Mouse (Mus musculus): Measurements from ENCODE around the gene Ptprm.

Ptprm gene

DNA sequence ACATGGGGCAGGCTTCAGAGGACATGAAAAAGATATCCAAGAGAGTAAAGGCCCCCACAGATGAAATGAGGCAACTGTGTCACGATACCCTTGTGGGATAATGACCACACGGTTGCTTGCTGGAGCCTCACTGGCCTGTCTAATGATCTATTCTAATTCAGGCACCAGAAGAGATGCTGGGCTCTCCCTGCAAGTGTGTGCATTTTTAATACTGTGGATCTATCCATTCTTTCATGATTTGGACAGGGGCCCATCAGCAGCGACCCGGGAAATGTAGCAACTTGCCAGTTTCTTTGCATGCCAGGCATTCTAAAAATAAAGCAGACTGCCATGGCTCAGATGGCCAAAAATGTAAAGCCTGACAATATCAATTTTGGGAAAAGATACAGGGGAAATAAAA, 280.7 kb downstream of the Ptprm start:
- in situ Hi-C loops (cut with MseI, MboI): no loop called here

DNA sequence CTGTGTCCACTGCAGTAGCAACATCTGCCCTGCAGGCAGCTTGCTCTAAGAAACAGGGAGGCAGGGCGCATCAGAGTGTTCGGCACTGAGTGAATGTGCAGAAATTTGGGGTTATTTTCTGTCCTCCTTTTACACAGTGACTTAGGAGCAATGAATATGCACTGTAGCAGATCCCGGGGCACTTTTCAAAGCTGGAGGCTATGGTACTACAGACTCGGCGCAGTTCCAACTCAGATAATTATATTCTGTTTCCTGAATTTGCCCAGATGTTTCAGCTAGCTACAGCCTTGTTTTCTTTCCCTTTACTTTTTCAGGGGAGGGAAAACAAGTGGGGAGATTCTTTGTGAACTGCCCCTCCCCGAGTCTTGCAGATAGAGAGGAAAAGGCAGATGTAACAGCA, 281.1 kb downstream of the Ptprm start:
- in situ Hi-C loops (cut with MseI, MboI): no loop called here

GRCm38 (mm10) chr17:67071231-67072009, 282.8 kb downstream of the Ptprm start:
- in situ Hi-C loops (cut with MseI, MboI): no loop called here

DNA sequence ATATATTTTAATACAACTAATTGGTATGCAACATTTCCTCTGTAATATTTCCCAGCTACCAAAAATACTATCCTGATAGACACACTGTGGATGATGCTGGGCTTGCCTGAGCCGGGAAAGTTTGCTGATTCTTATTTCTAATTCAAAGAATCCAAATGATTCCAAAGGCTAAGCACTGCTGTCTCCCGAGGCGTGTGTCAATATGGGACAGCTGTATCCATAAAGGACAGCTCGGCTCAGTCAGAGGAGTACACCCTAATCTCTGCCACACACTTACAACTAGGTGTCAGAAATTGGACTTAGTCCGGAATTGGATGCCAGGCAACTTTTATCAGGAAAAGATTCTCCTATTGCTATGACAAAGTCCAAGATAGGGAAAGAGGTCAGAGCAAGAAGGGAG, 290.6 kb downstream of the Ptprm start:
- in situ Hi-C loops (cut with MseI, MboI): no loop called here

- in situ Hi-C loops (cut with MseI, MboI): no loop called here
Measured at GRCm38 (mm10) chr17:67055681-67056080, 298.6 kb downstream of the Ptprm start.

DNA sequence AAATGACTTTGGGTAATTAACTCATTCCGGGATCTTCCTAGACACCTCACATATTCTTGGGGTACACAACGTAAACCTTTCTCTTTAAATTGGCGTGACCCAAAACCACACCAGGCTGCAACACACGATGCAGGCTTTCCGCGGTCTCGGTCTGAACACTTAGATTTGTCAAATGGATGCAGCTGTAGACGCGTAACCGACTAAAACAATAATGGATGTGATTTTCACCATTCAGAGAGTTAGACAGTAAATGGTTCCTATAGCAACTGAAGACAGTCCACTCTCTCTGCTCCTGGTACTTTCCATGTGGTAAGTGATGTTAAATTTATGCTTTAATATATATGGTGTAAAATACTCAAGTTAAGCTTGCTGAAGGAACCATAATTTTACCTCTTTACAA, 300.1 kb downstream of the Ptprm start:
- in situ Hi-C loops (cut with MseI, MboI): no loop called here

- in situ Hi-C loops (cut with MseI, MboI): no loop called here
Measured at GRCm38 (mm10) chr17:67052624-67053314, 301.5 kb downstream of the Ptprm start.

GRCm38 (mm10) chr17:67047697-67048096, 306.6 kb downstream of the Ptprm start:
- in situ Hi-C loops (cut with MseI, MboI): no loop called here

DNA sequence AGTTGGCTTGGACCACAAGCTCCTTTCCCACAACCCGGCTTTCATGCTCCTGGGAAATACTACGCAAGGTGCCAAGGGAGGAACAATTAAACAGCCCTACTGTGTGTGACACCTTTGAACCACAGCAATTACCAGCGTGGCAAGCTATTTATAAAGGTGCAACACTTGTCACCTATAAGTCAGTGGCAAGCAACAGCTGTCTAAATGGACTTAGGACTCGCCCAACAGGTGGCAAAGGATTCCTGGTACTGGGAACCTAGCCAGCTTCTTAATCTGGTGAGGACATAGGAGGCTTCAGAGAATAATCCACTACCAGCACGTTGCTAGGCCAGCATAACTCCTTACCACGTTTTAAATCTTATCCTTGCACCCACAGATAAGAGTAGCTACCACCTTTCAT, 315.7 kb downstream of the Ptprm start:
- in situ Hi-C loops (cut with MseI, MboI): no loop called here

GRCm38 (mm10) chr17:67033547-67033946, 320.7 kb downstream of the Ptprm start:
- in situ Hi-C loops (cut with MseI, MboI): no loop called here

- in situ Hi-C loops (cut with MseI, MboI): no loop called here
Measured at GRCm38 (mm10) chr17:67032021-67032420, 322.2 kb downstream of the Ptprm start.

DNA sequence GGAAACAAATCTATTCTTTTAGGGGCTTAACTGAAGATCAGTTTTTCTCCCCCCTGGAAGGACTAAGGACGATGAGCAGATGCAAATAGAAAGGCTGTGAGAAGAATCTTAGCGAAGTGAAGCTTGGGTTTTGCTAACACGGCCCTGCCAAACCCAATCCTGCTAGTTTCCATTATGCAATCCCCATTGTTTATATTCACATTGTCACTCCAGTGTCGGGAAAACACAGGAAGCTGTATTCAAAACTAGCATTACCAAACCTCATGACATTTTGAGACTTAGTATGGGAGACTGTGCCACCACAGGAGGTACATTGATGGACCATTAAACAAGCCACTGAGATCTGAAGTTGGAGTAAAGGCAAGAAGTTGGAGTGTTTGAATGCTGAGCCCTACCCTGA, 322.9 kb downstream of the Ptprm start:
- in situ Hi-C loops (cut with MseI, MboI): no loop called here

GRCm38 (mm10) chr17:67027274-67027673, 327.0 kb downstream of the Ptprm start:
- in situ Hi-C loops (cut with MseI, MboI): no loop called here

DNA sequence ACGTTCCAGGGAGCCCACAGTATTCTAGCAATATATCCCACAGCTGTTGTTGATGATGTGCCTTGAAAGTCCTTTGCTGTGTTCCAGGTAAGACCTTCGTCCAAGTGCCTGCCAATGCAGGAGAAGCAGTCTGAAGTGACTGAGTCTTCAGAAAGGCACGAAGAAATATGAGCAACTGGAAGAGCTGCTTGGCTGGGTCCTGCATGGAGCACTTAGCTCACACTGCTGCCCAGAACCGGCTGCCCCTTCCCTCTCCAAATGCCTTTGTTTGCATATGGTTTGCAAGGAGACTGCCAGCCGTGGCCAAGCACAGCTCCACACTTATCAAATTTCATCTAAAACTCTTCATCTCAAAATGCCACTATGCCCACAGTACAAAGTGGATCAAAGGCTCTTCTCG, 337.8 kb downstream of the Ptprm start:
- in situ Hi-C loops (cut with MseI, MboI): no loop called here

DNA sequence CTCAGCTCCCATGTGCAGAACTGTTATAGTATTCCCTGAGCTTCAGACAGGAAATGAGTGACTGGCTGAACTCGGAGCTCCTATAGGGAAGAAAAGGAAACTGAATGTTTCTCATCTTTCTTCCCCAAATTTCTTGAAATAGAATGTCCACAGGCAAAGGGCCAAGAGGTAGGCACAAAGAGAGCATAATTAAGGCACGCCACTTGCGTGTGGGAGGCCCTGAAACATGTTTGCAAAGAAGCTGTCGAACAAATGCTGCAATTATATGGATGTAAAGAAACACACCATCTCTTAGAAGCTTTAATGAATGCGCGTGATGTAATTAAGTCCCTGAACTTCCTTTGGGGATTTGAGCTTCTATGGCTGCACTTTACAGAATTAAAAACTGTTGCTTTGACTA, 341.0 kb downstream of the Ptprm start:
- in situ Hi-C loops (cut with MseI, MboI): no loop called here

DNA sequence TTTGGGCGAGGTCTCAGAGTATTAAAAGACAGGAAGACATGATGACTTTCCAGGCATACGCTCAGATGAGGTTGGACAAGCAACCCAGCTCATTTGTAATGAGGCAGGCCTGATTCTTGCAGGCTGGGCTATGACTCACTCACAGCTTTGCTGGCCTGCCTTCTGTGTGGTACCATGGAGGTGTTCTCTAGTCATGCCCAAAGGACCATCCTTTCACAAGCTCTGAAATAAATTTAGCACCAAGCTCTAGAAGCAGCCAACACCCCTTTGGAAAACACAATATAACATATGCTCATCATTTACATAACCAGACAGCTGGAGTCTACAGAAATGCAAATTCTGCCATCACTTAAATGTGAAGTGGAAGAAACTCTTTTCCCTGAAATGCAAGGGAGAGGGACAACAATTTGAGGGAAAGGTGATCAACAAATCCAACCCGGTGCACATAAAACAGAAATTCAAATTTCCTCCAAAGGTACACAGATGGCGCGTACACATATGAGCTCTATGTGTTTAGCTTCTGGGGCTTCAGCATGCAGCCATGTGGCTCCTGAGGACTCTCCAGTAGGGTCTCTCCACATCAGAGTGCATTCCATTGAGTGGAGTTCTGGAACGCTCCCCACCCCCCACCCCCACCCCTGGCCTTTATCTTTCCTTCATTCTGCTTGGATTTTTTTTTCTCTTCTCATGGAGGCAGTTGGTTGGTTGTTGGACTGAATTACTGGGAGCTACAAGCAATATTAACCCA, 342.2 kb downstream of the Ptprm start:
- in situ Hi-C loops (cut with MseI, MboI): no loop called here

GRCm38 (mm10) chr17:67010136-67010535, 344.1 kb downstream of the Ptprm start:
- in situ Hi-C loops (cut with MseI, MboI): no loop called here

DNA sequence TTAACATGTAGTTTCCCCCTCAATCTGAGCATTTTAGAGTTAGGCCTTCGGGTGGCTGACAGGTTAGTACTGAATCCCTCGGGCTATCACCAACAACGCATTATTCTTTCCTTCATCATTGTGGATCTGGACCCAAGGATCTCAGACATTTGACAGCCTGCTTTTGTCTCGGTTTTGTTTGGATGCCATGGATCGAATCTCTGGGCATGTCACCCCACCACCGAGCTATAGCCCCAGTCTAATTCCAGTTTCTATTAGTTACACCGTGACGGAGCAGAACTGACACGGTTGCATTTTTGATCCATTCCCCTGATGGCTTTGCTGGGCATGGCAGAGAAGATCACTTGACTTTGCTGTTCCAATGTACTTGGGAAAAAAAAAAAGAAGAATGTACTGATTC, 346.1 kb downstream of the Ptprm start:
- in situ Hi-C loops (cut with MseI, MboI): no loop called here

DNA sequence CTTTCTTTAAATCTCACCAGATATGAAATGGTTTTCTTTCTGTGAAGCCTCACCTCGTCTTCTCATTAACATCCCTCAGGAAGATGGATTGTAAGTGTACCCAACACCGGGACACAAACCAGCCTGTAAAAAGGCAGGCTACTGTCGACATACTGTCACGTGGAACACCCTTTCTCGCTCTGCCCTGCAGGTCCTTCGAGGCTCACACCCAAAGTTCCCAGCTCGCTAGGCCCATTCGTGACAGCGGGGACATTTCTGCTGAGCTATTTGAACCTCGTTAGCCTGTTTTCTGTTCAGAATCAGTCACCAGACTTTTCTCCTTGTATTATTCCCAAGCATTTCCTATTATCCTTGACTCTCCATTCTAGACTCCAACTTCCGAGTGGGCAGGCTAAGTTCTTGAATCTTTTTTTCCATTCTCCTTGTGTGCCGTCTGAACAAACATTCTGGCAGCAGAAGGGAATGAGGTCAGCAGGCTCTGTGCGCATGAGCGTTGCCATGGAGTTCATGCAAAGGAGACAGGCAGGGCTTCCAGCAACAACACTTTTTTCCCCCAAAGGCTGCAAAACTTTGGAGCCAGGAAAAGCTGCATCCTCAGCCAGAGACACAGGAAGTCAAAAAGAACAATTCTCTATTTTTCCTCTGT, 347.4 kb downstream of the Ptprm start:
- in situ Hi-C loops (cut with MseI, MboI): no loop called here

DNA sequence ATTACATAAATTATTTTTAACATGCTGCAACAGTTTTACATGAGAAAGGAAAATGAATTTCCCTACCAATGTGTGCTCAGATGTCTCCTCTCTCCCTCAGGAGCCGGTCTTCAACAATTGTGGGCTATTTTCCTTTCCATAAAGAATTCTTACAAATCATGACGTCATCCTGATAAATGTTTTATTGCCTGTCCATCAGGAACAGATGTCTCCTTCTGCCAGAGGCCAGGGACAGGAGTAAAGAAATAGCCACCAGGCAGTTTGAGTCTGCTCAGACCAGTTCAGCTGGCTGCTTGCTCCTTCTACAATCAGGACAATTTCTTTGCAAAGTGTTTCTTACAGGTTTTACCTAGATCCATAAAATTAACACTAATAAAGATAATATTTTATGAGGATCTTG, 357.4 kb downstream of the Ptprm start:
- in situ Hi-C loops (cut with MseI, MboI): no loop called here

DNA sequence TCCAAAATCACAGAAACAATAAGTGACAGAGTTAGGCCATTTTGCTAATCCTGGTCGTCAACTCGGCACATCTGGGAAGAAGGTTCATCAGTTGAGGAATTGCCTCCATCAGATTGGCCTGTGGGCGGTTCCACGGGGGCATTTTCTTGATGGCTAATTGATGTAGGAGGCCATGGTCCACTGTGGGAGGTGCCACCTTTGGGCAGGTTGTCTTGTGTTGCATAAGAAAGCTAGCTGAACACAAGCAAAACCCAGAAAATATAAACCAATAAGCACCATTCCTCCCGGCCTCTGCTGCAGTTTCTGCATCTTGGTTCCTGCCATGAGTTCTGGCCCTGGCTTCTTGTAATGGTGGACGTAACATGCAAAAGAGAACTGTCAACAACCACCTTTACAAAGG, 358.2 kb downstream of the Ptprm start:
- in situ Hi-C loops (cut with MseI, MboI): no loop called here

GRCm38 (mm10) chr17:66991815-66992214, 362.4 kb downstream of the Ptprm start:
- in situ Hi-C loops (cut with MseI, MboI): no loop called here
